Mouse (Mus musculus) kidney, postnatal 36 days (tissue): ENCODE results near the gene Lrch1.

Experiments used
- DNase-seq, 2 experiments: peaks; one replicate each; pipeline ENCODE4 v3.0.0; 2021 to 2022; ENCODE audit warnings: mixed read lengths in 2 of 2

The Lrch1 gene

GRCm38 (mm10) chr14:74919132-74919531 lies 28.5 kb downstream of the Lrch1 start:
- no peak for DNase-seq

GRCm38 (mm10) chr14:74918521-74919103 lies 29.1 kb downstream of the Lrch1 start:
- no peak for DNase-seq

- DNase-seq = no peak
Measured at GRCm38 (mm10) chr14:74917504-74918124, 30.1 kb downstream of the Lrch1 start.

GRCm38 (mm10) chr14:74916691-74917090 lies 31.0 kb downstream of the Lrch1 start:
- no peak for DNase-seq

GRCm38 (mm10) chr14:74916075-74916474 lies 31.6 kb downstream of the Lrch1 start:
- no peak for DNase-seq

- no peak for DNase-seq
Measured at GRCm38 (mm10) chr14:74915658-74916057, 32.0 kb downstream of the Lrch1 start.

- no peak for DNase-seq
Measured at GRCm38 (mm10) chr14:74915025-74915424, 32.7 kb downstream of the Lrch1 start.

GRCm38 (mm10) chr14:74913381-74914230 lies 34.1 kb downstream of the Lrch1 start:
- DNase-seq = peak; percentile 60 to 75

- peak in 1 of 2 experiments; percentile 44 for DNase-seq
Measured at GRCm38 (mm10) chr14:74910363-74910762, 37.3 kb downstream of the Lrch1 start.

GRCm38 (mm10) chr14:74909021-74909420 lies 38.7 kb downstream of the Lrch1 start:
- no peak for DNase-seq

- DNase-seq = no peak
Measured at GRCm38 (mm10) chr14:74908250-74908649, 39.4 kb downstream of the Lrch1 start.

- DNase-seq = no peak
Measured at GRCm38 (mm10) chr14:74907706-74908105, 40.0 kb downstream of the Lrch1 start.

GRCm38 (mm10) chr14:74905990-74906389 lies 41.7 kb downstream of the Lrch1 start:
- no peak for DNase-seq

GRCm38 (mm10) chr14:74904442-74904841 lies 43.2 kb downstream of the Lrch1 start:
- no peak for DNase-seq

GRCm38 (mm10) chr14:74903047-74903446 lies 44.6 kb downstream of the Lrch1 start:
- DNase-seq = peak; percentile 56 to 74

- no peak for DNase-seq
Measured at GRCm38 (mm10) chr14:74900705-74901369, 46.8 kb downstream of the Lrch1 start.

GRCm38 (mm10) chr14:74899953-74900704 lies 47.5 kb downstream of the Lrch1 start:
- DNase-seq = peak; percentile 70 to 74

- DNase-seq = peak in 1 of 2 experiments; percentile 31
Measured at GRCm38 (mm10) chr14:74898939-74899338, 48.7 kb downstream of the Lrch1 start.

- DNase-seq = no peak
Measured at GRCm38 (mm10) chr14:74893693-74894092, 54.0 kb downstream of the Lrch1 start.

- no peak for DNase-seq
Measured at GRCm38 (mm10) chr14:74893085-74893648, 54.5 kb downstream of the Lrch1 start.

- DNase-seq = no peak
Measured at GRCm38 (mm10) chr14:74889304-74889703, 58.4 kb downstream of the Lrch1 start.

- DNase-seq = no peak
Measured at GRCm38 (mm10) chr14:74888103-74888502, 59.6 kb downstream of the Lrch1 start.
